Mouse (Mus musculus): ENCODE measurements around the gene Scfd2. TPM values are rescaled to one million over a fixed set of nuclear protein-coding genes. Genes with fewer than 3 reads are reported as not detected.

Scfd2 gene
- polyA plus RNA-seq, 1 experiment = 0.18 TPM

DNA sequence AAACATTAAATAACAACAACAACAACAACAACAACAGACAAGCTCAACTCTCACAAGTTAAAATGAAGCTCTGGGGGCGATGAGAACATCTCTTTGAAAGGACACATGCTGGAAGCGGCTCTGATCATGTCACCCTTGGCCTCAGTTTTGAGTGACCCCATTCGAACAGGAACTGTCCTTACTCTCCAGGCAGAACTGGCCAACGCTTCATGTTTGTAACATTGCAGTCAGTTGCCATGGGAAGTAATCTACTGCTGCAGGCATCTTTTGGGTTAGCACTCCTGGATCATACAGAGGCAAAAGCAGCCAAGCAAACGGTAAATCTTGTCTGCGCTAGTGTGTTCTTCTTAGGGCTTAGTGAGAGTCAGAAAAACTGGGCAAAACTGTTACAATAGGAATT, 219.7 kb downstream of the Scfd2 start:
- no peak overlapping the region for H3K4me3 ChIP-seq (replicated peaks)
- H3K9me3 ChIP-seq (ENCODE audit: control insufficient read depth, low read length) = peaks cover 3% of the 10 kb centered on the region; the same call in 1 of the 2 replicates
- no peaks in the 10 kb centered on the region for H3K27me3 ChIP-seq (ENCODE audit: control insufficient read depth)
- H3K4me1 ChIP-seq (ENCODE audit: control insufficient read depth) = peaks cover 14% of the 10 kb centered on the region
- TF ChIP-seq GATA1 (IDR thresholded peaks at IDR 0.05; ENCODE audit: low read length) (no peak), TAL1 (IDR thresholded peaks at IDR 0.05; ENCODE audit: low read length) (no peak)
- no peaks in the 10 kb centered on the region; the same call in 1 of the 2 replicates for H3K36me3 ChIP-seq (ENCODE audit: control insufficient read depth)

DNA sequence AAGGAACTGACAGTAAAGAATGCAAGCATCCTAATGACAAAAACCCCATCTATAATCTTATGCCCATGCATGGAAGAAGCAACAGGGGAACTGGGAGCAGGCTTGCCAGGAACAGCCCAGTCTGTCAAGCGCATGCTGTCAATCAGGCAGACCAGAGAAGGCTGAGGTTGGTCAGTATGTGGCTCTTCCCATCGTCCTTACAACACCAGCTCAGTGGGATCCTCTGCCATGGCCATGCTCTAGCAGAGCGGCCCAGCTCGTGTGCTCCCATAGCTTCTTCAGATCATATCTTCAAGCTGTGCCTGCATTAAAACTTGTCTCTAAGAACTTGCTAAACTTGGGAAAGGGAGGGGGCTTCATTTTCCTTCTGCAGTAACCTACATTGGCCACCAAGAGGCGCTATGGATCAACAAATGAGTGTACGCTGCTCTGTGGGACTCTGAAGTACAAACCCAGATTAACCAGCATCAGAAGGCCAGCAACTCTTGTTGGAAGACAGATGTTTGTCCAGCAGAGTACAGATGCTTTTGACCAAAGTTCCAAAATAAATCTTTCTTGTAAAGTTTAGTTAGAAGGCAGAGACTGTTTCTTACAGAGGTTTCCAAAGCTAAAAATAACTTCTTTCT, 220.2 kb downstream of the Scfd2 start:
- Histone ChIP-seq H3K36me3 (ENCODE audit: control insufficient read depth) (no peaks in the 10 kb centered on the region; the same call in 1 of the 2 replicates), H3K4me3 (replicated peaks) (no peak overlapping the region), H3K4me1 (ENCODE audit: control insufficient read depth) (peaks cover 8% of the 10 kb centered on the region), H3K27me3 (ENCODE audit: control insufficient read depth) (no peaks in the 10 kb centered on the region), H3K9me3 (ENCODE audit: control insufficient read depth, low read length) (peaks cover 3% of the 10 kb centered on the region; the same call in 1 of the 2 replicates)
- TF ChIP-seq GATA1 (IDR thresholded peaks at IDR 0.05; ENCODE audit: low read length) (no peak), TAL1 (IDR thresholded peaks at IDR 0.05; ENCODE audit: low read length) (no peak)

DNA sequence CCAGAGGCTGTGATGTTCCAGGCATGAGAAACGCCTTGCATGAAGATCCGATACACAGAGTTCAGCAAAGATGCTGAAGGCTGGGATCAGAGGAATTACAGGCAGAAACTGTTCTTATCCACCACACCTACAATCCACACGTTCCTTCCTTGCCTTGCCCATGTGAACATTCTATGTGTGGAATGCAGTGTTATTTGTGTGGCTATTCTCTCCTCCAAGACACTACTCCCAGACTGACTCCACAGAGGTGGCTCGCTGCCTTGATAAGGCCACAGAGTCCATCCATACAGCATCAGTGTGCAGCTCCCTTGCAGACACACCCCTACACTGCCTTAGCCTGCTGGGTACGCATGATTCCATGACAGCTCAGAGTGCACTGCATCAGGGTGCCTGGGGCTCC, 221.5 kb downstream of the Scfd2 start:
- H3K9me3 ChIP-seq (ENCODE audit: control insufficient read depth, low read length) = peaks cover 3% of the 10 kb centered on the region; the same call in 1 of the 2 replicates
- no peaks in the 10 kb centered on the region for H3K36me3 ChIP-seq (ENCODE audit: control insufficient read depth)
- TF ChIP-seq TAL1 (IDR thresholded peaks at IDR 0.05; ENCODE audit: low read length) (no peak), GATA1 (IDR thresholded peaks at IDR 0.05; ENCODE audit: low read length) (no peak)
- no peak overlapping the region for H3K4me3 ChIP-seq (replicated peaks)
- no peaks in the 10 kb centered on the region; the same call in 1 of the 2 replicates for H3K4me1 ChIP-seq (ENCODE audit: control insufficient read depth)
- no peaks in the 10 kb centered on the region for H3K27me3 ChIP-seq (ENCODE audit: control insufficient read depth)

DNA sequence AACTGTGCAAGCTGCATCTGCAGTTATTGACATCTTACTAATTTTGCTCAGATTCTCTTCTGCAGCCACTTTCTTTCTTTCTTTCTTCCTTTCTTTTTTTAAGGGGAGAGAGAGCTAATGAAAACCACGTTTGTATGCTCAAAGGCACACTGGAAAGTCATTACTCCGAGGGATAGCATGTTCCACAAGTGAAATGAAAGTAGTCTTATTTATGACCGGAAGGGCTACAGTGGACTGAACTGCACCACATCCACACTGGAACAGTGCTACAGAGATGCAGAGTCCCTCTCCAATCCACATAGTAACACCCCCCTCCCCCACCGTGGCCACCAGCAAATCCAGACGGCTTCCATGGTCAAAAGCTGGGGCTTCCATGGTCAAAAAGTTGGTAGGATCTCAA, 224.3 kb downstream of the Scfd2 start:
- H3K36me3 ChIP-seq (ENCODE audit: control insufficient read depth) = no peaks in the 10 kb centered on the region
- peaks cover 3% of the 10 kb centered on the region; the same call in 1 of the 2 replicates for H3K9me3 ChIP-seq (ENCODE audit: control insufficient read depth, low read length)
- no peaks in the 10 kb centered on the region; the same call in 1 of the 2 replicates for H3K4me1 ChIP-seq (ENCODE audit: control insufficient read depth)
- TF ChIP-seq TAL1 (IDR thresholded peaks at IDR 0.05; ENCODE audit: low read length) (no peak), GATA1 (IDR thresholded peaks at IDR 0.05; ENCODE audit: low read length) (no peak)
- no peak overlapping the region for H3K4me3 ChIP-seq (replicated peaks)
- H3K27me3 ChIP-seq (ENCODE audit: control insufficient read depth) = no peaks in the 10 kb centered on the region

DNA sequence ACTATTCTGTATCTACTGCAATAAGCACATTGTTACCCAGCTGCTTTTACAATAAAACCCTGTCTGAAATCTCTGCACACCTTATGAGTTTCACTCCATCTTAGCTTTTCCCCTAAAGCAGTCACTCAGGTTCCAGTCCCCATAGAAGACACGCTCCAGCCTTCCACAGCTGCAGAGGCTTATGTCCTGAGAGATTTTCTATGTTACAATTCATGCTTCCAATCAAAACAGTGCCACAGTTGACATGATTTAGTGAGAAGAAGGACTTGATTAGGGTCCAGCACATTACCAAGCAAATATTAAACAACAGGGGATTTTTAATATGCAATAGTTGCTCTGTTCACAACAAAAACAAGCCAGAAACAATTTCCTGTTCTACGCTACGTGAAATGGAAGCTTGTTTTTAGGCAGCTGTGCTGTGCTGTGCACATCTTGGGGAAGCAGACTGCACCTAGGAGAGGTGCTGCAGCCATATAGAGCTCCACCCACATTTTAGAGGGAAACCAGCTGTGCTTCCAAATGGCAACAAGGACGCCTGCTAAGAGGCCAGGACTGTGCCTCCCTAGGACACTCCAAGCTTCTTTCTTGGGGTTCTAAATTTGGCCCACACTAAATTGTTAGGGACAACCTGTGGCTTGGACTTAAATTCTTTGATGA, 225.9 kb downstream of the Scfd2 start:
- Histone ChIP-seq H3K9me3 (ENCODE audit: control insufficient read depth, low read length) (peaks cover 3% of the 10 kb centered on the region; the same call in 1 of the 2 replicates), H3K27me3 (ENCODE audit: control insufficient read depth) (no peaks in the 10 kb centered on the region), H3K4me3 (replicated peaks) (no peak overlapping the region), H3K36me3 (ENCODE audit: control insufficient read depth) (no peaks in the 10 kb centered on the region), H3K4me1 (ENCODE audit: control insufficient read depth) (no peaks in the 10 kb centered on the region)
- no peak for TF ChIP-seq GATA1 (IDR thresholded peaks at IDR 0.05; ENCODE audit: low read length)
- TF ChIP-seq TAL1 (IDR thresholded peaks at IDR 0.05; ENCODE audit: low read length) = no peak

DNA sequence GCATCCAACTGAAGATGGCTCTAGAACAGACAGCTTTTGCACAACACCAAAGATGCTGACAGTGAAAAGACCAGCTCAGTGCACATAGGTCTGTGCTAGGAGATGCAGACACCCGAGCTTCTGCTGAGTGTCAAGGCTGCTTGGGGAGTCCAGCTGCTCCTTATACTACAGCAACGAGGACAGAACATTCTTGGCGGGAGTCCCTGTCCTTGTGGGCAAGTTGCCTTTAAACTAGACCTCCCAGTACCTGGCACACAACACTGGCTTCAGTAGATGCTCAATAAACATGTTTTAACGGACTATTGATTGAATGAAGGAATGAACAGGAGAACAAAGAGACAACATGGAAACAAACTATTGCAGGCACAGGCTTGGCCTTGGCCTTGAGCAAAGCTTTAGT, 226.8 kb downstream of the Scfd2 start:
- no peaks in the 10 kb centered on the region for H3K4me1 ChIP-seq (ENCODE audit: control insufficient read depth)
- no peak for TF ChIP-seq TAL1 (IDR thresholded peaks at IDR 0.05; ENCODE audit: low read length)
- H3K4me3 ChIP-seq (replicated peaks) = no peak overlapping the region
- H3K9me3 ChIP-seq (ENCODE audit: control insufficient read depth, low read length) = peaks cover 3% of the 10 kb centered on the region; the same call in 1 of the 2 replicates
- no peaks in the 10 kb centered on the region for H3K36me3 ChIP-seq (ENCODE audit: control insufficient read depth)
- H3K27me3 ChIP-seq (ENCODE audit: control insufficient read depth) = no peaks in the 10 kb centered on the region

DNA sequence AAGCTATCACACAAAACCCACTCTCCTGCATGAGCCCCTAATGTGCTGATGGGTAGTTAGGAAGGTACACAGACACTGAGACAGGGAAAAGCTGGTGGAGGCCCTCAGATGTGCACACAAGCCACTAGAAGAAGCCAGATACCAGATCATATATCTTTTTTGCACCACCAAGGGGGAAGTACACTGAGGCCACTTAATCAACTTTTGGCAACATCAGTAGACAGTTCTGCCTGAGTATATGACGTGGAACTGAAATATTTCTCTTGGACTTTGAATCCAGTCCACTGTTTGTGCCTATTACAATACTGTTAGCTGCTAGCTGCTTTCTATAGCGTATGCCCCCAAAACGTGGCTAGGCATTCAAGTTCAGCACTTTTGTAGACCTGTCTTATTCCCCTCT, 229.2 kb downstream of the Scfd2 start:
- H3K27me3 ChIP-seq (ENCODE audit: control insufficient read depth) = no peaks in the 10 kb centered on the region
- no peaks in the 10 kb centered on the region for H3K9me3 ChIP-seq (ENCODE audit: control insufficient read depth, low read length)
- TF ChIP-seq GATA1 (IDR thresholded peaks at IDR 0.05; ENCODE audit: low read length) (no peak), TAL1 (IDR thresholded peaks at IDR 0.05; ENCODE audit: low read length) (no peak)
- H3K4me3 ChIP-seq (replicated peaks) = no peak overlapping the region
- H3K36me3 ChIP-seq (ENCODE audit: control insufficient read depth) = no peaks in the 10 kb centered on the region
- no peaks in the 10 kb centered on the region for H3K4me1 ChIP-seq (ENCODE audit: control insufficient read depth)

DNA sequence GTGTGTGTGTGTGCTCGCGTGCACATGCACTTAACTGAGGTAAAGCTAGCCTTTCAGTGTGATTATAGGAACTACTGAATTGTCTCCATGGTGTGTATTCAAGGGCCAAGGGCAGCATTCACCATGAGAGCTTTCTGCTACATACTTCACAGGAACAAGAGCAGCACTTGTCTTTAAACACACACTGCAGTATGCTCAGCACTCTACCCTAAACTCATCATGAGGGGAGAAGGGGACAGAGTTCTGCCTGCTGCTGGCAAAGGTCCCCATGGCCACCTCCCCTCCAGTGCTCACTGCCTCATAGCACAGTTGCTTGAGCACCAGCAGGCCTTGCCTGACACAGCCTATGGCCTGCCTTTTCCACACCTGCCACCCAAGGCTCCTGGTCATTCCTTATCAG, 230.1 kb downstream of the Scfd2 start:
- no peaks in the 10 kb centered on the region for H3K27me3 ChIP-seq (ENCODE audit: control insufficient read depth)
- H3K4me1 ChIP-seq (ENCODE audit: control insufficient read depth) = no peaks in the 10 kb centered on the region
- H3K4me3 ChIP-seq (replicated peaks) = no peak overlapping the region
- no peaks in the 10 kb centered on the region for H3K36me3 ChIP-seq (ENCODE audit: control insufficient read depth)
- no peaks in the 10 kb centered on the region for H3K9me3 ChIP-seq (ENCODE audit: control insufficient read depth, low read length)
- no peak for TF ChIP-seq TAL1 (IDR thresholded peaks at IDR 0.05; ENCODE audit: low read length)
- TF ChIP-seq GATA1 (IDR thresholded peaks at IDR 0.05; ENCODE audit: low read length) = no peak

DNA sequence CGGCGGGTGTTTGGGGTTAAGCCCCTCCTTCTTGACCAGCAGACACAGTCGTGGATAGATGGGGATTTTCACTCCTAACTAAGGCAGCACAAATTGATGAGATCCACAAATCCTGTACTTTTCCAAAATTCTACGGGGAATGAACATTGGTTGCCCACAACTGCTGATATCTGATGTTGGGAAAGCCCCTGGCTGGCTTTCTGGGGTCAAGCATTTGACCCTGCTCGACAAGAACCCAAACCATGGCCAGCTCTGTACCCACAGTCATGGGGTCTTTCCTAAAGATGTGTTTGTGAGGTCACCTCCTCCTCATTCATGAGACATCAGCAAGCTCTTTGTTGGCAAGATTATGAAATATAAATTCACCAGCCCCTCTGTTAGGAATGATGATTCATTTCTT, 230.6 kb downstream of the Scfd2 start:
- Histone ChIP-seq H3K27me3 (ENCODE audit: control insufficient read depth) (no peaks in the 10 kb centered on the region), H3K4me1 (ENCODE audit: control insufficient read depth) (no peaks in the 10 kb centered on the region), H3K36me3 (ENCODE audit: control insufficient read depth) (no peaks in the 10 kb centered on the region), H3K4me3 (replicated peaks) (no peak overlapping the region), H3K9me3 (ENCODE audit: control insufficient read depth, low read length) (no peaks in the 10 kb centered on the region)
- no peak for TF ChIP-seq TAL1 (IDR thresholded peaks at IDR 0.05; ENCODE audit: low read length)
- no peak for TF ChIP-seq GATA1 (IDR thresholded peaks at IDR 0.05; ENCODE audit: low read length)

Data from erythroblast, embryonic 14.5 days (primary cell).